Mouse (Mus musculus) C2C12 (cell line): ENCODE measurements around the gene Arl4a. TPM values are rescaled to one million over a fixed set of nuclear protein-coding genes. Genes with fewer than 3 reads are reported as not detected.
A peak's percentile ranks its signal among the peaks of the same experiment; 100 is the strongest.

Source experiments
- H3K27me3 ChIP-seq: one replicate; pipeline ENCODE4 v1.6.1; 2011; ENCODE audit not compliant: control insufficient read depth, insufficient read depth, insufficient read length
- H3K36me3 ChIP-seq: one replicate; pipeline ENCODE4 v1.6.1; 2011; ENCODE audit not compliant: control insufficient read depth, insufficient read depth
- H3K4me3 ChIP-seq: one replicate; pipeline ENCODE4 v1.5.1; 2011; ENCODE audit warnings: mild to moderate bottlenecking, control low read depth; ENCODE audit not compliant: poor library complexity, insufficient read depth, severe bottlenecking
- H3K79me2 ChIP-seq: one replicate; pipeline ENCODE4 v1.6.1; 2011; ENCODE audit not compliant: control insufficient read depth, insufficient read depth
- H3K79me3 ChIP-seq: one replicate; pipeline ENCODE4 v1.6.1; 2011; ENCODE audit warnings: low read depth, control low read depth
- H3ac ChIP-seq: one replicate; pipeline ENCODE3; 2011; ENCODE audit warnings: low read depth; ENCODE audit not compliant: control insufficient read depth, insufficient read length
- CEBPB ChIP-seq: IDR thresholded peaks from one replicate; pipeline ENCODE4 v1.6.1; 2011; ENCODE audit warnings: low read depth, mild to moderate bottlenecking, control low read depth, moderate library complexity
- CTCF ChIP-seq: IDR thresholded peaks from one replicate; pipeline ENCODE4 v1.5.1; 2011; ENCODE audit not compliant: control insufficient read depth, insufficient read depth, insufficient read length
- FOSL1 ChIP-seq: IDR thresholded peaks from one replicate; pipeline ENCODE4 v1.8.0; 2011; ENCODE audit warnings: mild to moderate bottlenecking, low read length; ENCODE audit not compliant: poor library complexity, insufficient read depth, severe bottlenecking
- MAX ChIP-seq: IDR thresholded peaks from one replicate; pipeline ENCODE4 v1.6.1; 2011; ENCODE audit warnings: mild to moderate bottlenecking, control low read depth
- MYOD1 ChIP-seq: IDR thresholded peaks from one replicate; pipeline ENCODE4 v1.6.1; 2011; ENCODE audit warnings: low read depth; ENCODE audit not compliant: control insufficient read depth, insufficient read length
- MYOG ChIP-seq: IDR thresholded peaks from one replicate; pipeline ENCODE4 v1.6.1; 2011; ENCODE audit not compliant: control insufficient read depth, insufficient read length; ENCODE audit errors: extremely low read depth
- USF1 ChIP-seq: IDR thresholded peaks from one replicate; pipeline ENCODE4 v1.6.1; 2011; ENCODE audit warnings: low read depth, mild to moderate bottlenecking, control low read depth, moderate library complexity
- polyA plus RNA-seq: library from polyadenylated mRNA; unstranded; fragments of >200 nt; fragmentation: generic; extraction: Trizol; gene quantifications from one replicate; pipeline ENCODE4 v1.2.1, GENCODE M21; 2012; ENCODE audit warnings: missing spikeins

Gene Arl4a
- polyA plus RNA-seq, 1 experiment = 11.7 TPM

GRCm38 (mm10) chr12:40016648-40017460, 21.0 kb downstream of the Arl4a start:
- H3K27me3 ChIP-seq = no peaks in the 10 kb centered on the region
- H3K79me2 ChIP-seq = no peaks in the 10 kb centered on the region
- H3K79me3 ChIP-seq = no peaks in the 10 kb centered on the region
- no peak overlapping the region for H3K4me3 ChIP-seq
- no peaks in the 10 kb centered on the region for H3K36me3 ChIP-seq
- no peak for TF ChIP-seq USF1
- H3ac ChIP-seq = peak overlapping the region; percentile 9

GRCm38 (mm10) chr12:40016068-40016467, 21.8 kb downstream of the Arl4a start:
- Histone ChIP-seq H3K27me3 (no peaks in the 10 kb centered on the region), H3K79me2 (no peaks in the 10 kb centered on the region), H3K4me3 (no peak overlapping the region), H3K79me3 (no peaks in the 10 kb centered on the region), H3K36me3 (no peaks in the 10 kb centered on the region), H3ac (no peak overlapping the region)
- TF ChIP-seq CEBPB (no peak), MYOD1 (no peak), USF1 (no peak), CTCF (no peak), MYOG (no peak), FOSL1 (no peak), MAX (no peak)

- no peak overlapping the region for H3ac ChIP-seq
- no peaks in the 10 kb centered on the region for H3K79me3 ChIP-seq
- no peaks in the 10 kb centered on the region for H3K27me3 ChIP-seq
- no peak for TF ChIP-seq USF1
- TF ChIP-seq MYOG = no peak
- TF ChIP-seq MAX = no peak
- TF ChIP-seq CTCF = no peak
- no peak for TF ChIP-seq MYOD1
- TF ChIP-seq CEBPB = no peak
- TF ChIP-seq FOSL1 = no peak
- no peak overlapping the region for H3K4me3 ChIP-seq
- H3K36me3 ChIP-seq = no peaks in the 10 kb centered on the region
- no peaks in the 10 kb centered on the region for H3K79me2 ChIP-seq
Measured at GRCm38 (mm10) chr12:40009866-40010265, 28.0 kb downstream of the Arl4a start.

DNA sequence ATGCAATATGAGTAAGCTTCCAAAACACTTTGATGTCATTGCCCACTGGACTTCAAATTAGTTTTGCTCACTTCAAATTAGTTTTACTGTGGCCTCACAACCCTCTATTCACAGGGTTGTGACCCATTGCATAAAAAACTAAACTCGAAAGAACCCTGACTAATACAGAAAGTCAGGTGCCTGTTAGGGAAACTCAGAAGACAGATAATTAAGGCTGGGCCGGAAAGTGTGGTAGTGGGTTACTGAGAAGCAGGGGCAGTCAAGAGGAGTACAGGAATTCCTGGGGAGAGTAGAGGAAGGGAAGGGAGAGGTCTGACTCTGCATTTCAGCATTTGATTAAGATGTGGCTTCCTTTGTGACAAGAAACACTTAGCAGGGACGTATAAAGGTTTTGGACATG, 29.4 kb downstream of the Arl4a start:
- Histone ChIP-seq H3K79me2 (no peaks in the 10 kb centered on the region), H3K27me3 (no peaks in the 10 kb centered on the region), H3K4me3 (no peak overlapping the region), H3K36me3 (no peaks in the 10 kb centered on the region), H3K79me3 (no peaks in the 10 kb centered on the region), H3ac (no peak overlapping the region)
- no peak for TF ChIP-seq MAX
- no peak for TF ChIP-seq MYOD1
- no peak for TF ChIP-seq CTCF
- no peak for TF ChIP-seq FOSL1
- TF ChIP-seq MYOG = no peak
- TF ChIP-seq CEBPB = no peak

GRCm38 (mm10) chr12:40004766-40005165, 33.1 kb downstream of the Arl4a start:
- Histone ChIP-seq H3K79me2 (no peaks in the 10 kb centered on the region), H3K36me3 (no peaks in the 10 kb centered on the region), H3K4me3 (no peak overlapping the region), H3K79me3 (no peaks in the 10 kb centered on the region), H3ac (no peak overlapping the region), H3K27me3 (no peaks in the 10 kb centered on the region)
- TF ChIP-seq MYOD1 = no peak
- TF ChIP-seq MAX = no peak
- TF ChIP-seq CTCF = no peak
- no peak for TF ChIP-seq FOSL1
- no peak for TF ChIP-seq CEBPB
- TF ChIP-seq USF1 = no peak
- no peak for TF ChIP-seq MYOG

DNA sequence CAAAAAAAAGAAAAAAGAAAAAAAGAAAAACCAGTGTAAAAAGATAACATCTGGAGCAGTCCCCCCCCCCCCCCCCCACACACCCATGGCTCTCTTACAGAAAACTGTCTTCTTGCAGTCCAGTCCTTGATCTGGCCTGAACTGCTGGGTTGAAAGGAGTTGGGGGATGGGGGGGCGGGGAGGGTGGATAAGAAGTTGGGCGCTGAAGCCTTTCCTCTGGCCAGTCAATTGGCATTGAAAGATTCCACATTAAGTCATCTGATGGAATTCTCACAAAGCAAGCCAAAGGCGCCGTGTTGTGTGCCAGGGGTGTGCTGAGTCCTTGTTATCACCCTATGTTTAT, 39.0 kb downstream of the Arl4a start:
- Histone ChIP-seq H3K79me3 (no peaks in the 10 kb centered on the region), H3K27me3 (no peaks in the 10 kb centered on the region), H3K36me3 (no peaks in the 10 kb centered on the region), H3ac (no peak overlapping the region), H3K79me2 (no peaks in the 10 kb centered on the region), H3K4me3 (no peak overlapping the region)
- TF ChIP-seq FOSL1 = no peak
- TF ChIP-seq MYOD1 = no peak
- no peak for TF ChIP-seq CEBPB
- TF ChIP-seq MAX = no peak
- no peak for TF ChIP-seq USF1
- TF ChIP-seq MYOG = no peak
- no peak for TF ChIP-seq CTCF
